Mouse (Mus musculus) heart, postnatal 0 days (tissue): ENCODE results near the gene Prm3. TPM values are rescaled to one million over a fixed set of nuclear protein-coding genes. Genes with fewer than 3 reads are reported as not detected.

ENCODE experiments used
- ATAC-seq: fragments of 200-750 bp; cut with Nextera tagmentation; 2 replicates; pipeline ENCODE4 v1.8.0; 2017; ENCODE audit warnings: low read depth, moderate number of reproducible peaks, moderate library complexity; ENCODE audit not compliant: insufficient read depth
- DNase-seq: peaks from one replicate; pipeline ENCODE4 v3.0.0-alpha.2; 2016; ENCODE audit warnings: low spot score
- H3K27ac ChIP-seq: fragments of 300-500 bp; sonication (generic); 2 replicates; pipeline ENCODE4 v1.5.1; 2014; ENCODE audit warnings: low read depth, mild to moderate bottlenecking
- H3K27me3 ChIP-seq: fragments of 300-500 bp; sonication (generic); 2 replicates; pipeline ENCODE4 v1.6.1; 2014; ENCODE audit warnings: low read length, mixed read lengths; ENCODE audit not compliant: control insufficient read depth, insufficient read depth
- H3K36me3 ChIP-seq: fragments of 300-500 bp; sonication (generic); replicated peaks from 2 replicates; pipeline ENCODE4 v1.6.1; 2014; ENCODE audit warnings: low read length, mixed read lengths; ENCODE audit not compliant: control insufficient read depth, insufficient read depth
- H3K4me1 ChIP-seq: fragments of 300-500 bp; sonication (generic); 2 replicates; pipeline ENCODE4 v1.6.1; 2014; ENCODE audit warnings: antibody characterized with exemption; ENCODE audit not compliant: control insufficient read depth, insufficient read depth
- H3K4me2 ChIP-seq: fragments of 300-500 bp; sonication (generic); 2 replicates; pipeline ENCODE4 v1.6.1; 2014; ENCODE audit warnings: low read depth, mild to moderate bottlenecking, low read length, moderate library complexity
- H3K4me3 ChIP-seq: fragments of 300-500 bp; sonication (generic); 2 replicates; pipeline ENCODE4 v1.5.1; 2014; ENCODE audit warnings: low read depth, low read length
- H3K9ac ChIP-seq: fragments of 300-500 bp; sonication (generic); replicated peaks from 2 replicates; pipeline ENCODE4 v1.6.1; 2014; ENCODE audit warnings: low read depth, low read length, mixed read lengths
- H3K9me3 ChIP-seq: fragments of 300-500 bp; sonication (generic); replicated peaks from 2 replicates; pipeline ENCODE4 v1.6.1; 2016; ENCODE audit warnings: low read length; ENCODE audit not compliant: control insufficient read depth
- CTCF ChIP-seq: IDR thresholded peaks from 2 replicates; pipeline ENCODE4 v1.5.1; 2016; ENCODE audit warnings: antibody characterized with exemption, control low read depth, low read depth
- EP300 ChIP-seq: IDR thresholded peaks from 2 replicates; pipeline ENCODE4 v1.6.1; 2016; ENCODE audit warnings: antibody characterized with exemption, low read depth
- WGBS: fragments of 180-500 bp; shearing (Covaris S2); extraction: QIAGEN DNeasy Blood & Tissue Kit; methylation state at CpG from one replicate; pipeline ENCODE4 v1.1.7; 2014; 5-methylcytosine and 5-hydroxymethylcytosine counted together
- polyA plus RNA-seq: library from polyadenylated mRNA; unstranded; fragments of >200 nt; fragmentation: Nextera tagmentation; extraction: Ambion mirVana; gene quantifications from 2 replicates; pipeline ENCODE4 v1.2.1, GENCODE M21; 2015
- total RNA-seq: library from RNA; depleted of rRNA; stranded (reverse); fragments of >200 nt; gene quantifications from 2 replicates; pipeline ENCODE4 v1.2.3, GENCODE M21; 2014; ENCODE audit warnings: low replicate concordance

Prm3 gene
- total and polyA plus RNA-seq, 2 experiments from 2014 or later, result not detected

- no peaks in the 10 kb centered on the region for H3K36me3 ChIP-seq
- DNase-seq (no peak), ATAC-seq (no peak)
- H3K27me3 ChIP-seq, result no peaks in the 10 kb centered on the region
- no peak overlapping the region for H3K9ac ChIP-seq
- no peaks in the 10 kb centered on the region for H3K9me3 ChIP-seq
- TF ChIP-seq CTCF (no peak), EP300 (no peak)
- H3K4me2 ChIP-seq, result no peak overlapping the region
- H3K4me3 ChIP-seq, result no peak overlapping the region
- peak overlapping the region; percentile 65; the same call in 1 of the 2 replicates for H3K27ac ChIP-seq
- WGBS, result 91% methylated on average over 9 of the region's 9 CpGs
- H3K4me1 ChIP-seq, result no peaks in the 10 kb centered on the region
These were observed 36.6 kb upstream of the Prm3 start for GRCm38 (mm10) chr16:10827269-10827668.

GRCm38 (mm10) chr16:10825840-10826239 is 35.1 kb upstream of the Prm3 start:
- 68% methylated on average over 4 of the region's 4 CpGs for WGBS
- H3K4me2 ChIP-seq, result no peak overlapping the region
- H3K4me3 ChIP-seq, result no peak overlapping the region
- H3K27me3 ChIP-seq, result no peaks in the 10 kb centered on the region
- no peaks in the 10 kb centered on the region for H3K9me3 ChIP-seq
- H3K27ac ChIP-seq, result peak overlapping the region; percentile 15; the same call in 1 of the 2 replicates
- H3K4me1 ChIP-seq, result no peaks in the 10 kb centered on the region
- H3K36me3 ChIP-seq, result no peaks in the 10 kb centered on the region
- no peak overlapping the region for H3K9ac ChIP-seq
- TF ChIP-seq EP300 (no peak), CTCF (no peak)
- DNase-seq, result no peak
- ATAC-seq, result no peak

DNA sequence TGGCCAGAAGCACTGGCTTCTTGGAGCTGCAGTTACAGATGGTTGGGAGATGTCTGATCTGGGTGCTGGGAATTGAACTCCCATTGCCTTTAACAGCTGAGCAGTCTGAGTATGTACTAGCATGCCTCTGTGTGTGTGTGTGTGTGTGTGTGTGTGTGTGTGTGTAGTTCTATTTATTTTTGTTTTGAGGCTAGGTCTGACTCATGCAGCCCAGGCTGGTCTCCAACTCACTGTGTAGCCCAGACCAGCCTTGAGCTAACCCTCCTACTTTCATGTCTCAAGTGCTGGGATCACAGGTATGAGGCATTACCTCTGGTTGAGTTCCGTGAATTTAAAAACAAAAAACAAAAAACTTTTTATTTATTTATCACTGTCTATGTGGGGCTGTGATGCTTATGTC is 33.8 kb upstream of the Prm3 start:
- WGBS, result 78% methylated on average over 1 of the region's 1 CpGs
- H3K27me3 ChIP-seq, result no peaks in the 10 kb centered on the region

GRCm38 (mm10) chr16:10821387-10821786 is 30.7 kb upstream of the Prm3 start:
- Histone ChIP-seq H3K9ac (no peak overlapping the region), H3K9me3 (no peaks in the 10 kb centered on the region), H3K36me3 (no peaks in the 10 kb centered on the region), H3K27me3 (no peaks in the 10 kb centered on the region), H3K27ac (no peak overlapping the region), H3K4me3 (no peak overlapping the region), H3K4me2 (no peak overlapping the region), H3K4me1 (no peaks in the 10 kb centered on the region)
- 57% methylated on average over 4 of the region's 4 CpGs for WGBS
- ATAC-seq (peak; percentile 15; the same call in 1 of the 2 replicates), DNase-seq (no peak)
- no peak for TF ChIP-seq CTCF
- TF ChIP-seq EP300, result no peak

More for the DNA sequence above, 33.8 kb upstream of the Prm3 start:
- H3K4me3 ChIP-seq, result no peak overlapping the region
- no peak overlapping the region for H3K27ac ChIP-seq
- H3K4me2 ChIP-seq, result no peak overlapping the region
- TF ChIP-seq CTCF (no peak), EP300 (no peak)
- no peak overlapping the region for H3K9ac ChIP-seq
- no peak for DNase-seq
- no peaks in the 10 kb centered on the region for H3K9me3 ChIP-seq
- H3K4me1 ChIP-seq, result no peaks in the 10 kb centered on the region
- ATAC-seq, result no peak
- no peaks in the 10 kb centered on the region for H3K36me3 ChIP-seq

DNA sequence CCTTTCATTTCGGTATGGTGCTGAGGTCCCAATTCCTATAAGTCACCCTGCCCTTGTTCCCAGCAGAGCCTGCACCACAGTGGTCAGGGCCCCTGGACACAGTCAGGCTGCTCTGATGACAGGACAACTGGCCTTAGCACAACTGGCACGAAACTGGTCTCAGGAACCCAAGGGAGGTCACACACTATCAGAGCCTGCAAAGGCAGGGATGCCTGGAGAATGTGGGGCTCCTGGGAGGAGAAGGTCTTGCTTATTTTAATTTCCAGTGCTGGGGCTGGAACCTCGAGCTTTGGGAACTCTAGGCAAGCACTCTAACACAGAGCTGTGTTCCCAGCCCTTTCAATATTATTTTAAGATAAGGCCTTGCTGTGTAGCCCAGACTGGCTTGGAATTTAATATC is 29.3 kb upstream of the Prm3 start:
- Histone ChIP-seq H3K27me3 (no peaks in the 10 kb centered on the region), H3K36me3 (no peaks in the 10 kb centered on the region), H3K4me3 (no peak overlapping the region), H3K27ac (no peak overlapping the region), H3K9me3 (no peaks in the 10 kb centered on the region), H3K4me1 (peaks cover 1% of the 10 kb centered on the region; the same call in 1 of the 2 replicates), H3K9ac (no peak overlapping the region), H3K4me2 (no peak overlapping the region)
- ATAC-seq, result no peak
- 38% methylated on average over 3 of the region's 3 CpGs for WGBS
- no peak for DNase-seq
- no peak for TF ChIP-seq CTCF

DNA sequence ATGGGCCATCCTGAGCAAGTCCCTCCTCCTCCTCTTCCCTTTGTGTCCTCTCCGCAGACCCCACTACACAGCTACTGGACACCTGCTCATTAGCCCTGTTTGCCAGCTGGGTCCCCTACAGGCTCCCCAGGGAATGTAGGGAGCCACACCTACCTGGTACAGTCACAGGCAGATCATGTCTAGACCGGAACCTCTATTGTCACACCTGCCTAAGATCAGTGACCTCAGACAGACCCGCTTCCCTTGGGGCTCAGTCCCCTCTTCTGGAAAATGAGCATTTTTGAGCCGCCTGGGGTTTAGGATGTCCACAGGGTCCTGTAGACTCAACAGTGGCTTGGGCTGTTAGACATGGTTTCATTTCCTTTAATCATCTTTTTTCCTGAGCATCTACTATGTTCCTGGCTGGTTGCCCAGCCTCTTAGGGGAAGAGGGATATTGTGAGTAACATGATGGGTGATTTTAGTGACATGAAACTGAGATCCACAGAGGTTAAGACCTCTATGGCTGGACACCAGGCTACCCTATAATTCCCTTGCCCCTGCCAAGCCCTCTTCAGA is 27.9 kb upstream of the Prm3 start:
- peaks cover 6% of the 10 kb centered on the region; the same call in 1 of the 2 replicates for H3K4me1 ChIP-seq
- H3K27me3 ChIP-seq, result no peaks in the 10 kb centered on the region
- WGBS, result 81% methylated on average over 4 of the region's 4 CpGs
- H3K9ac ChIP-seq, result no peak overlapping the region
- H3K4me3 ChIP-seq, result no peak overlapping the region
- H3K9me3 ChIP-seq, result no peaks in the 10 kb centered on the region
- no peak overlapping the region for H3K27ac ChIP-seq
- DNase-seq (no peak), ATAC-seq (no peak)
- no peak overlapping the region for H3K4me2 ChIP-seq
- H3K36me3 ChIP-seq, result no peaks in the 10 kb centered on the region
- TF ChIP-seq CTCF, result no peak
- no peak for TF ChIP-seq EP300
